Mouse (Mus musculus): ENCODE data around the gene Plac1.

DNA sequence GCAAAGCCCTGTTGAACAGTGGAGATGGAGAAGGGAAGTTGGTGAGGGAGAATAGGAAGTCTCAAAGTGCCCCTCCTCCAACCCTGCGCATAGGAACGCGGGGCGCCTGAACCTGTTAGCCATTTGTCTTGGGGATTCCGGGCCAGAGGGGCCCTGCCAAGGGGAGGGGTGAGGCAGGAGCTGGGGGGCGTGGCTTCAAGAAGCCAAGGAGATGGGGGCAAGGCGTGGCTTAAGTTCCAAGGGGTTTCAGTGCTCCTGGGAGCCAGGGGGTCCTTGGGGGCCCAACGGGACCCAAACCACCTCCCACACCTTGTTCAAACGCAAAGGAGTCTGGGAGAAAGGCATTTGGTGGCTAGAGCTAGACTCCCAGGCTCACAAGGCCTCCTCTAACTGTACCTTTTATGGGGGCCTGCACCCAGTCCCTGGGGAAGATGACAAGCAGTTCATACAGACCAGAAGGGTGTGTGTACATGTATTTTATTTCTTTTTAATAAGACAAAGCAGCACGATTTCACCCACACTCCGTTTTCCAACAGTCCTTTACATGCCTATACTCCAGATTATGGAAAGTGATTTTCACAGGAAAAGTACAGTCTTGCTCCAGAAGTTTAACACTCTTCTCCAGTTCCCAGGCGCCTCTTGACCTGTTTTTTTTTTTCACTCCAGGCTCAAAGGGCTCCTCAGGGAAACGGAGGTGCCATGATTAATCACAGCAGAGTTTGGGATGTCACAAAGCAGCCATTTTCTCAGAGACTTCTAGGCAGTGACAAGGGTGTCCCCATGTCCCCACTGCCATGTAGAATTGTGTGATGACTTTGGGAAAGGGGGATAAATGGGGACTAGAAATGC lies 187.0 kb downstream of the Plac1 start:
- TF ChIP-seq CTCF (IDR thresholded peaks at IDR 0.05; ENCODE audit: extremely low read depth, insufficient read depth, low read length), result no peak
- TF ChIP-seq POLR2A (IDR thresholded peaks at IDR 0.05; ENCODE audit: extremely low read depth, insufficient read depth, low read length), result no peak

Measured in cortical plate, adult 2 months (tissue).